Mouse (Mus musculus): ENCODE measurements around the gene Cachd1. TPM values are rescaled to one million over a fixed set of nuclear protein-coding genes. Genes with fewer than 3 reads are reported as not detected.

The Cachd1 gene
- total and polyA plus RNA-seq, 3 experiments = 6.1 to 55.2 (median 28.8) TPM

DNA sequence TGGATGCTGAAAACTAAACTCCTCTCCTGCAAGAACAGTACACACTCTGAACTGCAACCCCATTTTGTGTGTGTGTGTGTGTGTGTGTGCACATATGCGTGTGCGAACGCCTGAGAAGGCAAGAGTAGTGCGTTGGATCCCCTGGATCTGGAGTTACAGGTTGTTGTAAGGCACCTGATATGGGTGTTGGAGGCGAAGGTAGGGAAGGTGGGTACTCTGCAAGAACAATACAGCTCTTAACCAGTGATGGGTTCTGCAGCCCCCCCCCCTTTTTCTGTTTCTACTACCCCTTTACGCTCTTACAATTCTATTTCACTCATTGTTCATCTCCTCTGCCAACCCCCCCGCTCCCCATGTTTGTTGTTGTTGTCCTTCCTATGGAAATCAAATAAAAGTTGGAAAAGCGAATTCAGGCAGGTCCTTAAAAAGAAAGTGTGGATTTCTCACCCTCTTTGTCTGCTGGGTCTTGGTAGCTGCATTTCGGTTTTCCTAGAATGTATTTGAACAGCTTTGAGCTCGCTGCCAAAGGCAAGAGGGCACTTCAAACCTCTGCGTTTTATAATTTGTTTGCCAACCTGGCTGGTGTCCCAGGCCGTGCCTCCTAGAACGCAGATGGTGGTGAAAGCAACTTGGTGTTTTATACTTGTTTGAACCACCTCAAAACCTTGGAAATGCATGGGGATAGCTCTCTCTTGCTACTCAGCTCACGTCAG, 24.4 kb downstream of the Cachd1 start:
- Histone ChIP-seq H3K36me3 (replicated peaks) (no peaks in the 10 kb centered on the region), H3K27me3 (ENCODE audit: insufficient read depth, low read length) (no peaks in the 10 kb centered on the region), H3K4me3 (ENCODE audit: low read depth, low read length) (no peak overlapping the region), H3K9me3 (replicated peaks) (no peaks in the 10 kb centered on the region), H3K4me1 (ENCODE audit: insufficient read depth, low read depth, low read length) (no peaks in the 10 kb centered on the region)
- DNase-seq (ENCODE audit: low spot score) (no peak), ATAC-seq (ENCODE audit: extremely low read depth, insufficient number of reproducible peaks, low FRiP score, poor library complexity, severe bottlenecking) (no peak)
- TF ChIP-seq CTCF (IDR thresholded peaks at IDR 0.05; ENCODE audit: low read depth, low read length) = no peak
- TF ChIP-seq GATA2 (IDR thresholded peaks at IDR 0.05; ENCODE audit: borderline replicate concordance, low read depth, low read length) = no peak
- TF ChIP-seq GATA1 (IDR thresholded peaks at IDR 0.05; ENCODE audit: borderline replicate concordance, low read length) = no peak
- no peak for TF ChIP-seq TAL1 (conservative IDR thresholded peaks at IDR 0.05; ENCODE audit: low read depth, low read length)
- TF ChIP-seq POLR2AphosphoS5 (IDR thresholded peaks at IDR 0.05; ENCODE audit: insufficient replicate concordance, low read depth, low read length) = no peak

DNA sequence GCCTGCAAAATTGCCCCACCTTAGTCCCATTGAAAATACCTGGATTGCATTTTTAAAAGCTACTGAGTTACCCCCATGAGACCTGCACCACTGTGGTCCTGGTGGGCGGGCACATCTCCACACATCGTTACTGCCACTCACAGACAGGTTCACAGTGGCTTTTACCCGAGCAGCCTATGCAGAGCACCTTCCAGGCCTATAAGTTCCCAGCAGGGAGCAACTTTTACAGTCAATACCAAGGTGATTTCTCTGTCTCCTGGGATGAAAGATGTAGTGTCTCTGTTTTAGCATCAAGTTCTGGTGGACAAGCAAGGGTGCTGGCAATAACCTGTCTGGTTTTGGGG, 24.9 kb downstream of the Cachd1 start:
- ATAC-seq (ENCODE audit: extremely low read depth, insufficient number of reproducible peaks, low FRiP score, poor library complexity, severe bottlenecking) = no peak
- no peaks in the 10 kb centered on the region for H3K9me3 ChIP-seq (replicated peaks)

DNA sequence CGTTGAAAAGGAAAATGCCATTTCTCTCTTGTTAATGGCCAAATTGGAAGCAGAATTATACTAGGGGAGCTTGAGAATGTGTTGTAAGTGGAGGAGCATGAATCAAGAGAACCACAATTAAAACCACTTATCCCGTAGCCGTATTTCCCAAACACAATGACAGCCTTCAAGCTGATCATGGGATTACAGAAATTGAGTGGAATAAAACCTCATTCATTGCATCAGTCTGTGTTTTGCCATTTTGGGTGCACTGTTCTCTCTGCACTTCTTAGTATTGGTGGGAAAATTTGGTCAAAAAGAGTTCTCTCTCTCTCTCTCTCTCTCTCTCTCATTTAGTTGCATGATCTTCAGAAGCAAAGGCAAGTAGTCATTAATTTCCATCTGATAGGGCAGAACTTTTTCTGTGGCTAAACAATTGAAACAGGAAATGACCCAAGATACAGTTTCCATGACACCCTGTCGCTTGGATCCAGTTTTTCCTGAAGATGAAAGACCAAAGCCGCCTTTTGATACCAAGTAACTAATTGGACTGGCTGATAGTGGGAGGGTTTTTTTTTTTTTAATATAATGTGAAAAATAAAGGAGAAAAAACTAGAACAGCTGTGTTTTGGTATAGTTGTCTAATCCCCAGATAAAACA, 34.7 kb downstream of the Cachd1 start:
- Histone ChIP-seq H3K9me3 (replicated peaks) (no peaks in the 10 kb centered on the region), H3K27me3 (ENCODE audit: insufficient read depth, low read length) (no peaks in the 10 kb centered on the region), H3K4me1 (ENCODE audit: insufficient read depth, low read depth, low read length) (no peaks in the 10 kb centered on the region), H3K4me3 (ENCODE audit: low read depth, low read length) (no peak overlapping the region), H3K36me3 (replicated peaks) (no peaks in the 10 kb centered on the region)
- ATAC-seq (ENCODE audit: extremely low read depth, insufficient number of reproducible peaks, low FRiP score, poor library complexity, severe bottlenecking) (no peak), DNase-seq (ENCODE audit: low spot score) (no peak)
- TF ChIP-seq TAL1 (conservative IDR thresholded peaks at IDR 0.05; ENCODE audit: low read depth, low read length) (no peak), CTCF (IDR thresholded peaks at IDR 0.05; ENCODE audit: low read depth, low read length) (no peak), POLR2AphosphoS5 (IDR thresholded peaks at IDR 0.05; ENCODE audit: insufficient replicate concordance, low read depth, low read length) (no peak), GATA2 (IDR thresholded peaks at IDR 0.05; ENCODE audit: borderline replicate concordance, low read depth, low read length) (no peak)

More for the DNA sequence above, 24.9 kb downstream of the Cachd1 start:
- no peak for DNase-seq (ENCODE audit: low spot score)
- Histone ChIP-seq H3K4me1 (ENCODE audit: insufficient read depth, low read depth, low read length) (no peaks in the 10 kb centered on the region), H3K27me3 (ENCODE audit: insufficient read depth, low read length) (no peaks in the 10 kb centered on the region), H3K4me3 (ENCODE audit: low read depth, low read length) (no peak overlapping the region), H3K36me3 (replicated peaks) (no peaks in the 10 kb centered on the region)
- no peak for TF ChIP-seq TAL1 (conservative IDR thresholded peaks at IDR 0.05; ENCODE audit: low read depth, low read length)
- no peak for TF ChIP-seq POLR2AphosphoS5 (IDR thresholded peaks at IDR 0.05; ENCODE audit: insufficient replicate concordance, low read depth, low read length)
- no peak for TF ChIP-seq GATA2 (IDR thresholded peaks at IDR 0.05; ENCODE audit: borderline replicate concordance, low read depth, low read length)
- no peak for TF ChIP-seq CTCF (IDR thresholded peaks at IDR 0.05; ENCODE audit: low read depth, low read length)
- no peak for TF ChIP-seq GATA1 (IDR thresholded peaks at IDR 0.05; ENCODE audit: borderline replicate concordance, low read length)

DNA sequence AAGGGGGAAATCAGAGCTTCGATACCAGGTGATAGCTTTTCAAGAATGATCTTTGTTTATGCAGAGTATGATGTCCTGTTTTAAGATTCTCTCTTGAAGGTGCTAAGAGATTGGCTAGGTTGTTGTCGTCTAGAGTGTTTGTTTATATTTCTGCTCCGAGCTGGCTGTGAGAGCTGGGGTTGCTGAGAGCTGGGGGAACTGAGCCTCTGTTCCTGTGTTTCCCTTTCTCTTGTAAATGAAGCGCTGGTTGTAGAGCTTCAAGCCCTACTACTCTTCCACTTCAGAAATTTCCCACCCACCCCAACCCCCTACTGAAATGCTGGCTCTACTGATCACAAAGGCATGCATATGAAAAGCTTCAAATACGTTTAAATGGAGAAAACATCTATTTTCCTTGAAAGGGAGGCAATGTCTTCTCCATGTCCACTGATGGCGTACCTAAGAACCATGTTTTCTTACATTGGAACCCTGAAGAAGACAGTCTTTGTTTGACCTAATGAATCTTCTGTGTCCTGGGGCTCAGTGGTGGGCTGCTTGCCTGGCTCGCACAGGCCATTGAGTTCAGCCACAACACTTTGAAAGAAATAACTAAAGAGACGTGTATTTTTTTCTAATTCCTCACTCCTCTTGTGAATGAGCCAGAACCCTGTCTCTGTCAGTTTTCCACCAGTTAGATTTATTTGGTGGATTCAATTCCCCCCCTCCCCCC, 35.5 kb downstream of the Cachd1 start:
- H3K4me1 ChIP-seq (ENCODE audit: insufficient read depth, low read depth, low read length) = no peaks in the 10 kb centered on the region
- no peaks in the 10 kb centered on the region for H3K27me3 ChIP-seq (ENCODE audit: insufficient read depth, low read length)
- DNase-seq (ENCODE audit: low spot score) (no peak), ATAC-seq (ENCODE audit: extremely low read depth, insufficient number of reproducible peaks, low FRiP score, poor library complexity, severe bottlenecking) (no peak)
- TF ChIP-seq TAL1 (conservative IDR thresholded peaks at IDR 0.05; ENCODE audit: low read depth, low read length) = no peak
- no peak for TF ChIP-seq CTCF (IDR thresholded peaks at IDR 0.05; ENCODE audit: low read depth, low read length)
- TF ChIP-seq POLR2AphosphoS5 (IDR thresholded peaks at IDR 0.05; ENCODE audit: insufficient replicate concordance, low read depth, low read length) = no peak
- TF ChIP-seq GATA1 (IDR thresholded peaks at IDR 0.05; ENCODE audit: borderline replicate concordance, low read length) = no peak
- no peak for TF ChIP-seq GATA2 (IDR thresholded peaks at IDR 0.05; ENCODE audit: borderline replicate concordance, low read depth, low read length)
- no peak overlapping the region for H3K4me3 ChIP-seq (ENCODE audit: low read depth, low read length)
- H3K9me3 ChIP-seq (replicated peaks) = no peaks in the 10 kb centered on the region
- H3K36me3 ChIP-seq (replicated peaks) = no peaks in the 10 kb centered on the region

DNA sequence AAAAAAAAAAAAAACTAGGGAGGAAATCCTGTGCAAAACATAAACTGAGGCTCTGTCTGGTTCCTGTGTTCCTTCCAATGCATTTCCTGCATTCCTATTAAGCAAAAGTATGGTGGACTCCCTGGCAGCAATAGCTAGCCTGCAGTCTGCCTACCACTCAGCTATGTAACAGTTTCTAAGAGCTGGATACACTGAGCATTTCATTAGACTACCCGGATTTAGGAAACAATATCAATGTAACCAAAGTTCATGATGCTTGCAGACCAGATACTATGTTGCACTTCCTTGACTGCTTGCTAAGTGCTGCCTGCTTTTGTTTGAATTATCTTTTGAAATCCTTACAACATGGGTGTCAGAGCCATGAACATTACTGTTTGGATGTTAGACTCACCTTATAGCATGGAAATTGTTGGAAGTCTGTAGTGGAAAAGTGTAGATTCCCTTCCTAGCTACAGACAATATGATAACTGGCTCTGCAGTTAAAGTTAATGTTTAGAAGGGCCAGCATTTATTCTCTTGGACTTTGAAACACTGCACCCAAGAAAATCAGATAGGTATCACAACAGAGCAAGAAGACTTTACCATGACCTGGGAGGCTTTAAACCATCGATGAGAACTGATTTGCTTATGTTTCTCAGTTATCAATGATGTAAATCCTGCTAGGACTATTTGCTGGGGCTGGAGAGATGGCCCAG, 37.4 kb downstream of the Cachd1 start:
- TF ChIP-seq POLR2AphosphoS5 (IDR thresholded peaks at IDR 0.05; ENCODE audit: insufficient replicate concordance, low read depth, low read length) (no peak), CTCF (IDR thresholded peaks at IDR 0.05; ENCODE audit: low read depth, low read length) (no peak), GATA1 (IDR thresholded peaks at IDR 0.05; ENCODE audit: borderline replicate concordance, low read length) (no peak), TAL1 (conservative IDR thresholded peaks at IDR 0.05; ENCODE audit: low read depth, low read length) (no peak), GATA2 (IDR thresholded peaks at IDR 0.05; ENCODE audit: borderline replicate concordance, low read depth, low read length) (no peak)
- no peaks in the 10 kb centered on the region for H3K36me3 ChIP-seq (replicated peaks)
- H3K9me3 ChIP-seq (replicated peaks) = no peaks in the 10 kb centered on the region
- no peaks in the 10 kb centered on the region for H3K27me3 ChIP-seq (ENCODE audit: insufficient read depth, low read length)
- H3K4me1 ChIP-seq (ENCODE audit: insufficient read depth, low read depth, low read length) = no peaks in the 10 kb centered on the region
- no peak overlapping the region for H3K4me3 ChIP-seq (ENCODE audit: low read depth, low read length)
- DNase-seq (ENCODE audit: low spot score) (no peak), ATAC-seq (ENCODE audit: extremely low read depth, insufficient number of reproducible peaks, low FRiP score, poor library complexity, severe bottlenecking) (no peak)

DNA sequence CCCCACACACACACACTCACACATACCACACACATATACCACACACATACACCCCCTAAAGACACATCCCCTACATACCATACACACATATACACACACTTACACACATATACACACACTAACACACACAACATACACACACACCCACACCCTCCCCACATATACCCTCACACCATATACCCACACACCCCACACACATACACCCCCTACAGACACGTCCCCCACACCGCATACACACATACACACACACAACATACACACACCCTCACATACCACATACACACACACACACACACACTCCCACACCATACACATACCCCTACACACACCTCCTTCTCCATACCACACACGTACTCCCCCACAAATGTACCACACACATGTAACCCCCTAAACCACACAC, 42.8 kb downstream of the Cachd1 start:
- no peak for DNase-seq (ENCODE audit: low spot score)
- H3K9me3 ChIP-seq (replicated peaks) = no peaks in the 10 kb centered on the region
- no peak overlapping the region for H3K4me3 ChIP-seq (ENCODE audit: low read depth, low read length)
- ATAC-seq (ENCODE audit: extremely low read depth, insufficient number of reproducible peaks, low FRiP score, poor library complexity, severe bottlenecking) = no peak
- H3K4me1 ChIP-seq (ENCODE audit: insufficient read depth, low read depth, low read length) = no peaks in the 10 kb centered on the region
- TF ChIP-seq TAL1 (conservative IDR thresholded peaks at IDR 0.05; ENCODE audit: low read depth, low read length) = no peak
- TF ChIP-seq GATA2 (IDR thresholded peaks at IDR 0.05; ENCODE audit: borderline replicate concordance, low read depth, low read length) = no peak
- TF ChIP-seq GATA1 (IDR thresholded peaks at IDR 0.05; ENCODE audit: borderline replicate concordance, low read length) = no peak
- TF ChIP-seq CTCF (IDR thresholded peaks at IDR 0.05; ENCODE audit: low read depth, low read length) = no peak
- TF ChIP-seq POLR2AphosphoS5 (IDR thresholded peaks at IDR 0.05; ENCODE audit: insufficient replicate concordance, low read depth, low read length) = no peak
- H3K27me3 ChIP-seq (ENCODE audit: insufficient read depth, low read length) = no peaks in the 10 kb centered on the region
- H3K36me3 ChIP-seq (replicated peaks) = no peaks in the 10 kb centered on the region

All from G1E (cell line).